Mouse (Mus musculus): ENCODE measurements at regions not wholly inside any gene's neighbourhood (a gene's known extent, or its start where the extent isn't known, plus 50 kb on each side); places are given as distances from the start of the nearest gene placed in this dataset.

DNA sequence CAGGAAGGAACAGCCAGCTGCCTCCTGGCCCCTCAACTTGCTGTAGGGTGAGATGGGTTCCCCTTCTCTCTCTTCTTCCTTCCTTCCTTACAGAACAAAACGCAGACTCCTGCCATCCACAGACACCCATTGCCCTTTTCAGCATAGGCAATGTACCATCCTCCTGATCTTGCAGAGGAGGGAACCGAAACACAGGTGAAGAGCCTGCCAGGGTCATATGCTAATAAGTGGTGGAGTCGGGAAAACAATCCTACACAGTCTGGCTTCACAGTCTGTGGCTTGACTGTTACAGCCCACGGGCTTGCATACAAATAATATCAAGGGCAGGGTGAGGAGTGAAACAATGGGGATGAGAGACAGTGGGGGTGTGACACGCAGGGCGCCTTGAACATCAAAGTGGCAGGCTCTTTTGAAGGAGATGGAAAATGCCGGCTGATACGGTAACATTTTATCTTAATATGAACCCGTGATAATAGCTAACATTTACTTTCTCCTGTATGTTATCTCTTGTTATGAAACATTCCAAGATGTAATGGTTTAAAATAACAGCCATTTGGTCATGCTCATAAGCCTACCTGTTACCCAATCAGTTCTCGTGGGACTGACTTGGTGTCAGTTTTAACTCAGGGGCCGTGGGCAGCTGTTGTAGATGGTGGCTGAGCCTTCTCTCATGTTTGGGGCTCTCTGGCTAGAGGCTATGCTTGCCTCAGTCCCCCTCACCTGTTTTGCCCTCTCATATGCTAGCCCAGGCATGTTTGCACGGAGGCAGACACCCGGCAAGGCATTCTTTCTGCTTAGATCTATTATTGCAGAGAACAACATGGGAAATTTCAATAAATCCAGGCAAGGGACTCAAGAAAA, 169.4 kb upstream of the Runx1 start:
- TF ChIP-seq EP300 (IDR thresholded peaks at IDR 0.05; ENCODE audit: low read depth) (no peak), CTCF (IDR thresholded peaks at IDR 0.05; ENCODE audit: low read depth) (no peak)
